Mouse (Mus musculus): ENCODE results near the gene Phf14.

DNA sequence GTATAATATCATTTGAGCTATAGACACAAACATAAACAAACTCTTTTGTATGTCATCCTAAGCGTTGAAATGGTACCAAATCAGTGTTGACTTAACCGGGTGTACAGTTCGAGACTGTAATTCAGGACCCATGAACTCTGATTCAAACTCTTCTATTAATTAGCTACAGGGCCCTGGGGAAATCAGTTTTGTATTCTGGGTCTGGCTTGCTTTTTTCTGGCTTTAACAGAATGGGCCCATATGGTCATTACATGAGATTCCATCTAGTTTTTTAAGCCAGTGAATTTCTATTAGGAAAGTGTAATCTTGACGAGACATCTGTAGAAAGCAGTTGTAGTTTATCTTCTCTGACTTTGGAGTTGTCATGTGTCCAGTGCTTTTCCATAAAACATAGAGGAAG, 160.3 kb downstream of the Phf14 start:
- TF ChIP-seq CTCF (IDR thresholded peaks at IDR 0.05; ENCODE audit: low read depth) = no peak
- no peak for TF ChIP-seq EP300 (IDR thresholded peaks at IDR 0.05; ENCODE audit: low read depth)

All from heart, postnatal 0 days (tissue).